Mouse (Mus musculus) limb, embryonic 10.5 days (tissue): ENCODE data around the gene Fkrp. TPM values are rescaled to one million over a fixed set of nuclear protein-coding genes. Genes with fewer than 3 reads are reported as not detected.
A peak's percentile ranks its signal among the peaks of the same experiment; 100 is the strongest.

ENCODE experiments used
- DNase-seq: peaks from one replicate; pipeline ENCODE4 v3.0.0-alpha.2; 2017; ENCODE audit warnings: low spot score
- H3K27ac ChIP-seq: fragments of 300-500 bp; sonication (generic); 2 replicates; pipeline ENCODE4 v1.5.1; 2016; ENCODE audit warnings: mild to moderate bottlenecking
- H3K27me3 ChIP-seq: fragments of 300-500 bp; sonication (generic); 2 replicates; pipeline ENCODE4 v1.6.1; 2016; ENCODE audit warnings: low read depth, mild to moderate bottlenecking; ENCODE audit not compliant: poor library complexity, severe bottlenecking
- H3K36me3 ChIP-seq: fragments of 300-500 bp; sonication (generic); 2 replicates; pipeline ENCODE4 v1.6.1; 2016; ENCODE audit warnings: mild to moderate bottlenecking, moderate library complexity
- H3K4me1 ChIP-seq: fragments of 300-500 bp; sonication (generic); 2 replicates; pipeline ENCODE4 v1.6.1; 2016
- H3K4me3 ChIP-seq: fragments of 300-500 bp; sonication (generic); 2 replicates; pipeline ENCODE4 v1.5.1; 2016; ENCODE audit warnings: mild to moderate bottlenecking, moderate library complexity
- H3K9me3 ChIP-seq: fragments of 300-500 bp; sonication (generic); replicated peaks from 2 replicates; pipeline ENCODE4 v1.6.1; 2016; ENCODE audit warnings: mild to moderate bottlenecking
- WGBS: fragments of 180-500 bp; shearing (Covaris S2); methylation state at CpG from one replicate; pipeline ENCODE4 v1.1.7; 2016; 5-methylcytosine and 5-hydroxymethylcytosine counted together
- polyA plus RNA-seq: library from polyadenylated mRNA; unstranded; fragments of >200 nt; fragmentation: Nextera tagmentation; extraction: Ambion mirVana; gene quantifications from 2 replicates; pipeline ENCODE4 v1.2.1, GENCODE M21; 2016

The Fkrp gene
- polyA plus RNA-seq, result 27.2 and 33.1 TPM in 2 replicates

DNA sequence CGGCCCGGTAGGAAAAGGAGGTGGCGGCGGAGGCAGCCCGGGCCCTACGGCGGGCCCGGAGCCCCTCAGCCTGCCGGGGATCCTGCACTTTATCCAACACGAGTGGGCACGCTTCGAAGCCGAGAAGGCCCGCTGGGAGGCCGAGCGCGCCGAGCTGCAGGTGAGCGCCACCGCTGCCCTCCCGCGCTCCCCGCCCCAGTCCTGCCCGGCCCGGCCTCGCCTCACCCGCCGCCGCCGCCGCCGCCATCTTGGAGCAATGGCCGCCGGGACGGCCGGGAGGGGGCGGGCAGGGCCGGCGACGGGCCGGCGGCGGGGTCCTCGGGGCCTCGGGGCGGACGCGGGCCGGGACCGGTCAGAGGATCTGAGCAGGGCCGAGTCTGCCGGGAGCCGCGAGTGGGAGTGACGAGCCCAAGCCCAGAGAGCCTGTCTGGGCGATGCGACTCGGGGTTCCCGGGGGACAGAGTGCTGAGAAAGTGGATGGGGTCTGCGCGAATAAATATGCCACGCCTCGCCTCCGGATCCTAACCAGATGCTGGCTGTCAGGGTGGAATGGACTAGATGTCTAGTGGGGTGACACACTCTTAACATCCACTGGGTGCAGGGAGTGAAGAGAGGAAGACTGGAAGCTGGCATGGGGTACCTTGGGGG, at the start of gene Fkrp:
Gene Fkrp (minus strand): TSS at position 258 of the 648 bp plus-strand sequence.
- peak within 1 kb of the TSS; percentile 96 for H3K4me3 ChIP-seq
- H3K27ac ChIP-seq, result peak within 1 kb of the TSS; percentile 100
- H3K36me3 ChIP-seq, result peaks cover 26% of the 10 kb centered on the region
- peak; percentile 79 for DNase-seq
- under 1% methylated on average over 64 of the region's 64 CpGs for WGBS
- peaks cover 65% of the 10 kb centered on the region for H3K4me1 ChIP-seq
- peaks cover 21% of the 10 kb centered on the region for H3K27me3 ChIP-seq
- H3K9me3 ChIP-seq, result no peaks in the 10 kb centered on the region

DNA sequence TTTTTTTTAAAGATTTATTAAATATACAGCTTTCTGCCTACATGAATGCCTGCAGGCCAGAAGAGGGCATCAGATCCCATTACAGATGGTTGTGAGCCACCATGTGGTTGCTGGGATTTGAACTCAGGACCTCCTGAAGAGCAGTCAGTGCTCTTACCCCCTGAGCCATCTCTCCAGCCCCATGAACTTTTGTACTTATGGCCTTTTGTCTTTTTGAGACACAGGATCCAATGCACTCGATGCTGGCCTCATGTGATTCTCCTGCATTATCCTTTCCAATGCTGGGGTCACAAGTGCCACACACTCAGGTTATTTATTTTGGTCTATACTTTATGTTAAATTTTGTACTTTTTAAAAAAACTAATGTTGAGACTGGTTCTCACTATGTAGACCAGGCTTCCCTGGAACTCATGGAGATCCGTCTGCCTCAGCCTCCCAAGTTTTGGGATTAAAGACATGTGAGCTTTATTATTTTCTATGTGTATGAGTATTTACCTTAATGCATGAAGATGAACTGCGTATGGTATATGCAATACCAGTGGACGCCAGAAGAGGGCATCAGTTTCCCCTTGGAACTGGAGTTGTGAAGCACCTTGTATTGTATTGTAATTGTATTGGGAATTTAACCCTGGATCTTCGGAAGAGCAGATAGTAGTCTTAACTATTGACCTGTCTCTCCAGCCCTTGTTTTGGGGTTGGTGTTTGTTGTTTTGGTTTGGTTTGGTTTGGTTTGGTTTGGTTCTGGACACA, 43.5 kb upstream of the Fkrp start:
- WGBS, result 38% methylated on average over 5 of the region's 5 CpGs
- Histone ChIP-seq H3K27me3 (no peaks in the 10 kb centered on the region), H3K4me3 (no peak overlapping the region), H3K9me3 (no peaks in the 10 kb centered on the region), H3K4me1 (0 out of 2 replicates have a peak, but pooled peaks cover 3% of the 10 kb centered on the region), H3K27ac (no peak overlapping the region), H3K36me3 (peaks cover 81% of the 10 kb centered on the region)
- DNase-seq, result peak; percentile 71

DNA sequence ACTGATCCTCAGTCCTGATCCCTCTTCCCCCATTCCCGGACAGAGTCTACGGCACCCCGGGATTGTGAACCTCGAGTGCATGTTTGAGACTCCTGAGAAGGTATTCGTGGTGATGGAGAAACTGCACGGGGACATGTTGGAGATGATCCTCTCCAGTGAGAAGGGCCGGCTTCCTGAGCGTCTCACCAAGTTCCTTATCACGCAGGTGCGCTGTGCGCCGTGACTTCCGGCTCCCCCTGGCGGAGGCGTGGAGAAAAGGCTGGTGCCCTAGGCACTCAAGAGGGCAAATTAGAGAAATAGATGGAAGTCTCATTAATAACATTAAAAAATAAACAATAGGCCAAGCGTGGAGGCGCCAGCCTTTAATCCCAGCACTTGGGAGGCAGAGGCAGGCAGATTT, 41.8 kb upstream of the Fkrp start:
- Histone ChIP-seq H3K4me3 (no peak overlapping the region), H3K9me3 (no peaks in the 10 kb centered on the region), H3K36me3 (peaks cover 81% of the 10 kb centered on the region), H3K4me1 (no peaks in the 10 kb centered on the region), H3K27ac (no peak overlapping the region), H3K27me3 (no peaks in the 10 kb centered on the region)
- 24% methylated on average over 17 of the region's 17 CpGs for WGBS
- DNase-seq, result peak; percentile 63

- H3K9me3 ChIP-seq, result no peaks in the 10 kb centered on the region
- no peaks in the 10 kb centered on the region for H3K4me1 ChIP-seq
- DNase-seq, result no peak
- no peak overlapping the region for H3K27ac ChIP-seq
- no peaks in the 10 kb centered on the region for H3K27me3 ChIP-seq
- H3K4me3 ChIP-seq, result no peak overlapping the region
- H3K36me3 ChIP-seq, result peaks cover 94% of the 10 kb centered on the region
- 90% methylated on average over 14 of the region's 14 CpGs for WGBS
Observed at GRCm38 (mm10) chr7:16853302-16853831, 36.8 kb upstream of the Fkrp start.

- Histone ChIP-seq H3K9me3 (no peaks in the 10 kb centered on the region), H3K36me3 (peaks cover 92% of the 10 kb centered on the region), H3K4me1 (no peaks in the 10 kb centered on the region), H3K27me3 (no peaks in the 10 kb centered on the region), H3K27ac (no peak overlapping the region), H3K4me3 (no peak overlapping the region)
- no peak for DNase-seq
- 89% methylated on average over 4 of the region's 4 CpGs for WGBS
Observed at GRCm38 (mm10) chr7:16851636-16852035, 35.1 kb upstream of the Fkrp start.

- Histone ChIP-seq H3K9me3 (no peaks in the 10 kb centered on the region), H3K36me3 (peaks cover 69% of the 10 kb centered on the region), H3K27ac (no peak overlapping the region), H3K4me1 (peaks cover 24% of the 10 kb centered on the region), H3K4me3 (no peak overlapping the region), H3K27me3 (no peaks in the 10 kb centered on the region)
- WGBS, result 21% methylated on average over 17 of the region's 17 CpGs
- DNase-seq, result peak; percentile 72
Observed at GRCm38 (mm10) chr7:16848579-16848978, 32.0 kb upstream of the Fkrp start.

GRCm38 (mm10) chr7:16847507-16847906, 31.0 kb upstream of the Fkrp start:
- Histone ChIP-seq H3K9me3 (no peaks in the 10 kb centered on the region), H3K36me3 (peaks cover 61% of the 10 kb centered on the region), H3K27me3 (no peaks in the 10 kb centered on the region), H3K4me1 (peaks cover 34% of the 10 kb centered on the region), H3K27ac (no peak overlapping the region), H3K4me3 (no peak overlapping the region)
- no peak for DNase-seq
- WGBS, result 83% methylated on average over 19 of the region's 19 CpGs

- Histone ChIP-seq H3K27me3 (no peaks in the 10 kb centered on the region), H3K4me1 (peaks cover 41% of the 10 kb centered on the region), H3K27ac (no peak overlapping the region), H3K4me3 (no peak overlapping the region), H3K36me3 (peaks cover 60% of the 10 kb centered on the region), H3K9me3 (no peaks in the 10 kb centered on the region)
- no peak for DNase-seq
- WGBS, result 94% methylated on average over 5 of the region's 5 CpGs
Observed at GRCm38 (mm10) chr7:16846775-16847174, 30.2 kb upstream of the Fkrp start.

DNA sequence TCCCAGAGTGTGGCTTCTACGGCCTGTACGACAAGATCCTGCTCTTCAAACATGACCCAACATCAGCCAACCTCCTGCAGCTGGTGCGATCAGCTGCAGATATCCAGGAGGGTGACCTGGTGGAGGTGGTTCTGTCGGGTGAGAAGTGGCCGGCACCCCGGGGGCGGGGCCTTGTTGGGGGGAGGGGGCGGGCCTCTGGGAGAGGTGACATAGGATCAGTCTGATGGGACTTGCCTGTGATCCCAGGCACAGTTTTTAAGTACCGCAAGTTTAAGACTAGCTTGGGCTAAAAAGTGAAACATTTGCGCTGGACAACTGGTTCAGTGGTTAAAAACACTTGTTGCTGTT, 29.3 kb upstream of the Fkrp start:
- WGBS, result 28% methylated on average over 10 of the region's 10 CpGs
- Histone ChIP-seq H3K4me1 (peaks cover 50% of the 10 kb centered on the region), H3K9me3 (no peaks in the 10 kb centered on the region), H3K27me3 (no peaks in the 10 kb centered on the region), H3K27ac (peak overlapping the region; percentile 80), H3K4me3 (peak overlapping the region; percentile 76), H3K36me3 (peaks cover 62% of the 10 kb centered on the region)
- DNase-seq, result no peak

GRCm38 (mm10) chr7:16845072-16845819, 28.7 kb upstream of the Fkrp start:
- peak overlapping the region; percentile 76 for H3K4me3 ChIP-seq
- peak; percentile 46 for DNase-seq
- WGBS, result 34% methylated on average over 14 of the region's 14 CpGs
- H3K36me3 ChIP-seq, result peaks cover 62% of the 10 kb centered on the region
- H3K27me3 ChIP-seq, result no peaks in the 10 kb centered on the region
- H3K9me3 ChIP-seq, result no peaks in the 10 kb centered on the region
- H3K4me1 ChIP-seq, result peaks cover 52% of the 10 kb centered on the region
- H3K27ac ChIP-seq, result peak overlapping the region; percentile 80

- Histone ChIP-seq H3K9me3 (no peaks in the 10 kb centered on the region), H3K36me3 (peaks cover 62% of the 10 kb centered on the region), H3K4me3 (peak overlapping the region; percentile 76), H3K27ac (peak overlapping the region; percentile 80), H3K4me1 (peaks cover 53% of the 10 kb centered on the region), H3K27me3 (no peaks in the 10 kb centered on the region)
- 67% methylated on average over 3 of the region's 3 CpGs for WGBS
- DNase-seq, result no peak
Observed at GRCm38 (mm10) chr7:16844696-16845071, 28.2 kb upstream of the Fkrp start.

- H3K4me1 ChIP-seq, result peaks cover 53% of the 10 kb centered on the region
- H3K36me3 ChIP-seq, result peaks cover 62% of the 10 kb centered on the region
- H3K27me3 ChIP-seq, result no peaks in the 10 kb centered on the region
- peak overlapping the region; percentile 88 for H3K27ac ChIP-seq
- H3K9me3 ChIP-seq, result no peaks in the 10 kb centered on the region
- H3K4me3 ChIP-seq, result peak overlapping the region; percentile 76
- DNase-seq, result peak; percentile 55
- 2% methylated on average over 33 of the region's 33 CpGs for WGBS
Observed at GRCm38 (mm10) chr7:16843441-16844171, 27.1 kb upstream of the Fkrp start.
